Mouse (Mus musculus) left cerebral cortex, adult 18-20 months (tissue): ENCODE measurements around the gene Fosl1. TPM values are rescaled to one million over a fixed set of nuclear protein-coding genes. Genes with fewer than 3 reads are reported as not detected.
A peak's percentile ranks its signal among the peaks of the same experiment; 100 is the strongest.

Experiments
- DNase-seq, 2 experiments: peaks; one replicate each; pipeline ENCODE4 v3.0.0; 2021 to 2022; ENCODE audit warnings: low spot score in 2 of 2, mixed read lengths in 1 of 2
- total RNA-seq, 2 experiments: library from RNA; stranded (reverse); gene quantifications; 2 replicates each; pipeline ENCODE4 v1.2.3; 2021

The Fosl1 gene
- total RNA-seq, 2 experiments from 2014 or later: not detected

- peak; percentile 92 to 93 for DNase-seq
These were observed 22.3 kb upstream of the Fosl1 start, which contains the start of the genes Drap1 and AI837181 for GRCm38 (mm10) chr19:5424782-5425741. TSS of gene Drap1 (minus strand) at chr19:5424979. TSS of gene AI837181 (plus strand) at chr19:5425144.

GRCm38 (mm10) chr19:5425906-5426565, 21.3 kb upstream of the Fosl1 start:
- DNase-seq: no peak

GRCm38 (mm10) chr19:5426640-5427290, 20.6 kb upstream of the Fosl1 start:
- DNase-seq: no peak

GRCm38 (mm10) chr19:5428083-5428482, 19.3 kb upstream of the Fosl1 start:
- no peak for DNase-seq

- no peak for DNase-seq
These were observed 18.1 kb upstream of the Fosl1 start for GRCm38 (mm10) chr19:5429219-5429618.

GRCm38 (mm10) chr19:5429806-5430205, 17.5 kb upstream of the Fosl1 start:
- DNase-seq: no peak

GRCm38 (mm10) chr19:5430408-5430807, 16.9 kb upstream of the Fosl1 start:
- DNase-seq: no peak

GRCm38 (mm10) chr19:5431911-5432464, 15.4 kb upstream of the Fosl1 start:
- DNase-seq: no peak

GRCm38 (mm10) chr19:5432992-5433852, 14.1 kb upstream of the Fosl1 start:
- no peak for DNase-seq

- DNase-seq: no peak
These were observed 13.4 kb upstream of the Fosl1 start for GRCm38 (mm10) chr19:5433951-5434350.

GRCm38 (mm10) chr19:5444371-5444908, 2.9 kb upstream of the Fosl1 start:
- no peak for DNase-seq

GRCm38 (mm10) chr19:5444954-5445353, 2.4 kb upstream of the Fosl1 start:
- no peak for DNase-seq

- DNase-seq: no peak
These were observed 1.6 kb upstream of the Fosl1 start for GRCm38 (mm10) chr19:5445747-5446146.

- no peak for DNase-seq
These were observed 1.2 kb downstream of the Fosl1 start for GRCm38 (mm10) chr19:5448354-5449150.

GRCm38 (mm10) chr19:5449673-5450072, 2.3 kb downstream of the Fosl1 start:
- DNase-seq: no peak

GRCm38 (mm10) chr19:5451766-5452165, 4.4 kb downstream of the Fosl1 start:
- no peak for DNase-seq

- no peak for DNase-seq
These were observed 7.7 kb downstream of the Fosl1 start for GRCm38 (mm10) chr19:5455037-5455436.

- DNase-seq: no peak
These were observed 8.2 kb downstream of the Fosl1 start for GRCm38 (mm10) chr19:5455568-5455967.

GRCm38 (mm10) chr19:5456241-5456921, 9.0 kb downstream of the Fosl1 start:
- no peak for DNase-seq
